Mouse (Mus musculus) embryonic facial prominence, embryonic 13.5 days (tissue): ENCODE results near the gene Tjp3. TPM values are rescaled to one million over a fixed set of nuclear protein-coding genes. Genes with fewer than 3 reads are reported as not detected.

Experiments used
- ATAC-seq: fragments of 200-750 bp; cut with Nextera tagmentation; 2 replicates; pipeline ENCODE4 v1.8.0; 2017; ENCODE audit warnings: low read depth; ENCODE audit not compliant: insufficient number of reproducible peaks, insufficient read depth, low FRiP score, low TSS enrichment
- H3K27ac ChIP-seq: fragments of 300-500 bp; sonication (generic); 2 replicates; pipeline ENCODE4 v1.5.1; 2015; ENCODE audit warnings: moderate library complexity, mild to moderate bottlenecking, inconsistent platforms
- H3K27me3 ChIP-seq: fragments of 300-500 bp; sonication (generic); 2 replicates; pipeline ENCODE4 v1.6.1; 2015; ENCODE audit warnings: mild to moderate bottlenecking, inconsistent platforms
- H3K36me3 ChIP-seq: fragments of 300-500 bp; sonication (generic); 2 replicates; pipeline ENCODE4 v1.6.1; 2015; ENCODE audit warnings: mild to moderate bottlenecking, inconsistent platforms
- H3K4me1 ChIP-seq: fragments of 300-500 bp; sonication (generic); 2 replicates; pipeline ENCODE4 v1.6.1; 2015; ENCODE audit warnings: inconsistent platforms
- H3K4me2 ChIP-seq: fragments of 300-500 bp; sonication (generic); 2 replicates; pipeline ENCODE4 v1.6.1; 2015; ENCODE audit warnings: moderate library complexity, mild to moderate bottlenecking, inconsistent platforms
- H3K4me3 ChIP-seq: fragments of 300-500 bp; sonication (generic); 2 replicates; pipeline ENCODE4 v1.5.1; 2015; ENCODE audit warnings: mild to moderate bottlenecking, inconsistent platforms
- H3K9ac ChIP-seq: fragments of 300-500 bp; sonication (generic); 2 replicates; pipeline ENCODE4 v1.6.1; 2015; ENCODE audit warnings: mild to moderate bottlenecking, inconsistent platforms
- H3K9me3 ChIP-seq: fragments of 300-500 bp; sonication (generic); 2 replicates; pipeline ENCODE4 v1.6.1; 2016; ENCODE audit warnings: inconsistent platforms
- WGBS: fragments of 180-500 bp; shearing (Covaris S2); methylation state at CpG from one replicate; pipeline ENCODE4 v1.1.7; 2015; ENCODE audit warnings: mixed read lengths; 5-methylcytosine and 5-hydroxymethylcytosine counted together
- polyA plus RNA-seq: library from polyadenylated mRNA; unstranded; fragments of >200 nt; fragmentation: Nextera tagmentation; extraction: Ambion mirVana; gene quantifications from 2 replicates; pipeline ENCODE4 v1.2.1, GENCODE M21; 2015

The Tjp3 gene
- polyA plus RNA-seq, 1 experiment from 2014 or later = 5.0 TPM

DNA sequence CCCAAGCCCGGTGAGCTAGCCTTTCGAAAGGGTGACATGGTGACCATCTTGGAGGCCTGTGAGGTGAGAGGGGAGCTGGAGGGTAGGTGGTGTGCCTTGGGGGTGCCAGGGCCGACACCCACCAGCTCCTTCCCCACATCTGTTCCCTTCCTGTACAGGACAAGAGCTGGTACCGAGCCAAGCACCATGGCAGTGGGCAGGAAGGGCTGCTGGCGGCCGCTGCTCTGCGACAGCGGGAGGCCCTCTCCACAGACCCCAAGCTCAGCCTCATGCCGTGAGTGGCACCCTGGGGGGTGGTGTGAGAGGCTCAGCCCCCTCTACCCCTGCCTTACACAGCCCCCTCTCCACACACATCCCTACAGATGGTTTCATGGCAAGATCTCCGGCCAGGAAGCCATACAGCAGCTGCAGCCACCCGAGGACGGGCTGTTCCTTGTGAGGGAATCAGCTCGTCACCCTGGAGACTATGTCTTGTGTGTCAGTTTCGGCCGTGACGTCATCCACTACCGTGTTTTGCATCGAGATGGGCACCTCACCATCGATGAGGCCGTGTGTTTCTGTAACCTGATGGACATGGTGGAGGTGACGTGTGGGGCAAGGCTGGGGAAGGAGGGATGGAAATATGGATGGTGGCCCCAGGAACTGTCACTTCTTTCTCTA, 32.0 kb downstream of the Tjp3 start:
- Histone ChIP-seq H3K9me3 (peaks cover 5% of the 10 kb centered on the region), H3K4me3 (no peak overlapping the region), H3K4me2 (no peak overlapping the region), H3K27me3 (peaks cover 61% of the 10 kb centered on the region), H3K36me3 (peaks cover 33% of the 10 kb centered on the region), H3K9ac (peak overlapping the region; percentile 32; the same call in 1 of the 2 replicates), H3K27ac (no peak overlapping the region), H3K4me1 (peaks cover 17% of the 10 kb centered on the region)
- WGBS = 53% methylated on average over 21 of the region's 21 CpGs
- peak; percentile 21; the same call in 1 of the 2 replicates for ATAC-seq

DNA sequence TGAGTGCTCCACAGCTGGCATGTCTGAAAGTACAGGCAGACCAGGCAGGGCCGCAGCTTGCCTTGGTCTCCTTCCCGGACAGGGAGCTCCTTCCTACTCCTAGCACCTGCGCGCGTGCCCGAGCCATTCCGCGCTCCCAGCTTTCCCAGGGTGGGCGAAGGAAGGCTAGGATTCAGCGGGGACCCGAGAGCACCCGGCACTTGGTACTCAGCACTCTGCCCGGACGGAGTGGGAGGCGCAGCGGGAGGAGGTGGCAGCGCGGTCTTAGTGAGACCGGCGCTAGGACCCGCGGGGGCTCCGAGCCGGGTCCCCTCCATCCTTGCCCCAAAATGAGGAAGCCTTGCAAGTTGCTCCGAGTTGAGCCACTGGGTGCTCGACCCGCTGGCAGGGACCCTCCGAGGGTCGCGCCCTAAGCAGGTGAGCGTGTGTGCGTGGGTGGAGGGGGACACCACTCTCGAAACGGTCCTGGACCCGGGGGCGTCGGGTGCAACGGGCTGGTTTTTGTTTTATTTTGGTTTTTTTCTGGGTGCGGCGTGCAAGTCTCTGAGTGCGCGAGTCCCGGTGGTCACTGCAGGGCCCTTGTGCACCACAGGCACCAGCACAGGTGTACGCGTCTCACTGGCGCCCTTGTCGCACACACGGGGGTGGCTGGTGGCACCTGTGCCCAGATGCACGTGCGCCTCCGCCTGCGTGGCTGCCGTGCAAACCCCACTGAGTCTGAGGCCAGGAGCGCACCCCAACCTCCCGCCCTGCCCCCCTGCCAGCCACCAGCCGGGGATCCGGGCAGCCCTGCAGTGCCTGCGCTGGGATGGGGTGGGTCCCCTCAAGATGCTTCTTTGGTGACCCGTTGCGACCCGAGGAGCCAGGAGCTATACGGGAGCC, 34.0 kb downstream of the Tjp3 start:
- Histone ChIP-seq H3K27me3 (peaks cover 80% of the 10 kb centered on the region), H3K4me1 (peaks cover 25% of the 10 kb centered on the region), H3K27ac (no peak overlapping the region), H3K36me3 (peaks cover 13% of the 10 kb centered on the region), H3K9me3 (peaks cover 5% of the 10 kb centered on the region), H3K4me3 (peak overlapping the region; percentile 54), H3K4me2 (peak overlapping the region; percentile 90), H3K9ac (peak overlapping the region; percentile 72)
- ATAC-seq = no peak
- 2% methylated on average over 62 of the region's 62 CpGs for WGBS

- H3K9me3 ChIP-seq = no peaks in the 10 kb centered on the region
- no peak overlapping the region for H3K27ac ChIP-seq
- WGBS = 44% methylated on average over 1 of the region's 1 CpGs
- peaks cover 92% of the 10 kb centered on the region for H3K27me3 ChIP-seq
- no peaks in the 10 kb centered on the region for H3K36me3 ChIP-seq
- no peak overlapping the region for H3K4me3 ChIP-seq
- peaks cover 27% of the 10 kb centered on the region for H3K4me1 ChIP-seq
- H3K9ac ChIP-seq = no peak overlapping the region
- no peak for ATAC-seq
- H3K4me2 ChIP-seq = no peak overlapping the region
Observed at GRCm38 (mm10) chr10:81254886-81255285, 36.5 kb downstream of the Tjp3 start.

- H3K27me3 ChIP-seq = peaks cover 70% of the 10 kb centered on the region
Observed at GRCm38 (mm10) chr10:81252424-81253419, 38.7 kb downstream of the Tjp3 start, which contains the start of gene Matk. Gene Matk (plus strand): TSS chr10:81252935.

GRCm38 (mm10) chr10:81249442-81249841, 41.9 kb downstream of the Tjp3 start:
- Histone ChIP-seq H3K36me3 (peaks cover 3% of the 10 kb centered on the region; the same call in 1 of the 2 replicates), H3K4me2 (no peak overlapping the region), H3K9ac (no peak overlapping the region), H3K27ac (no peak overlapping the region), H3K27me3 (peaks cover 43% of the 10 kb centered on the region), H3K4me1 (peaks cover 13% of the 10 kb centered on the region), H3K4me3 (no peak overlapping the region), H3K9me3 (no peaks in the 10 kb centered on the region)
- no peak for ATAC-seq
- 84% methylated on average over 8 of the region's 8 CpGs for WGBS

More at GRCm38 (mm10) chr10:81252424-81253419, 38.7 kb downstream of the Tjp3 start, which contains the start of gene Matk:
- Histone ChIP-seq H3K27ac (no peak within 1 kb of the TSS), H3K9me3 (no peaks in the 10 kb centered on the region), H3K4me2 (peak within 1 kb of the TSS; percentile 52), H3K36me3 (peaks cover 3% of the 10 kb centered on the region; the same call in 1 of the 2 replicates), H3K4me3 (peak within 1 kb of the TSS; percentile 31), H3K9ac (peak within 1 kb of the TSS; percentile 40; the same call in 1 of the 2 replicates), H3K4me1 (peaks cover 17% of the 10 kb centered on the region)
- 10% methylated on average over 44 of the region's 44 CpGs for WGBS
- ATAC-seq = no peak

DNA sequence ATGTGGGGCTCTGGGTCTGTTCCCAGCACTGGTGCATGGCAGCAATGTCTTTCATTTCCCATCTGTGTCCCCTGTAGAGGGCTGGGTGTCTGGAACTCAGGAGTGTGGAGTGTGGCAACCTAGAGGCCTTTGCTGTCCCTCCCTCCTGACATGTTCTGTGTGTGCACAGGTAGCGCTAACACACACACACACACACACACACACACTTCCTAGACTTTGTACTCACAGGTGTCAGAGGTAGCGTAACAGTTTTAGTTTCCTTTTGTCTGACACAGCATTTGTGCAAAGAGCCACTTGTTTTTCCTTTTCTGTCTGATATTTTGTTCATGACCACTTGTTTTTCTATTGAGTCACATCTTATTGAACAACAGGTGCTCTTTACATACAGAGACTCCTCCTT, 43.6 kb downstream of the Tjp3 start:
- Histone ChIP-seq H3K27me3 (peaks cover 39% of the 10 kb centered on the region), H3K9ac (no peak overlapping the region)
- 95% methylated on average over 2 of the region's 2 CpGs for WGBS

DNA sequence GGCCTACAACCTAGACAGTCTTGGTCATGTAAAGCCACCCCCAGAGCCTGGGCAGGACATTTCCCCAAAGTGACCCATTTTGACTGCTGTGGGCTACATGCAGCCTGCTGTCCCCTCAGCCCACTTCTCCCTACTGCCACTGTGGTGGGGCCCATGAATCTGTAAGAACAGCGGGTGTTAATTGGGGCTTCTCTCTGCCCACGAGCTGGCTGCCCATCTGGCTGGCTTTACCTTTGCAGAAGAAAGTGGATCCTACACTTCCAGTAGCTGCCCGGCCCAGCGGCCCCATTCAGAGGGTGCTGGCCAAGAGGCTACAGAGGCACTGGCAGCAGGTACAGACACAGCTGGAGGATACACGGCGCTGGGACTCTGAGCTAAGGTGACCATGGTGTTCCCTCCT, 46.2 kb downstream of the Tjp3 start:
- H3K36me3 ChIP-seq = peaks cover 6% of the 10 kb centered on the region; the same call in 1 of the 2 replicates
- WGBS = 84% methylated on average over 6 of the region's 6 CpGs
- peaks cover 5% of the 10 kb centered on the region; the same call in 1 of the 2 replicates for H3K4me1 ChIP-seq
- no peak overlapping the region for H3K27ac ChIP-seq
- H3K9ac ChIP-seq = no peak overlapping the region
- H3K9me3 ChIP-seq = no peaks in the 10 kb centered on the region
- peaks cover 33% of the 10 kb centered on the region for H3K27me3 ChIP-seq
- no peak overlapping the region for H3K4me3 ChIP-seq
- no peak for ATAC-seq
- H3K4me2 ChIP-seq = no peak overlapping the region

More for the DNA sequence above, 43.6 kb downstream of the Tjp3 start:
- no peak for ATAC-seq
- H3K4me2 ChIP-seq = no peak overlapping the region
- no peaks in the 10 kb centered on the region for H3K9me3 ChIP-seq
- H3K36me3 ChIP-seq = peaks cover 3% of the 10 kb centered on the region; the same call in 1 of the 2 replicates
- H3K4me1 ChIP-seq = peaks cover 10% of the 10 kb centered on the region
- no peak overlapping the region for H3K4me3 ChIP-seq
- H3K27ac ChIP-seq = no peak overlapping the region

DNA sequence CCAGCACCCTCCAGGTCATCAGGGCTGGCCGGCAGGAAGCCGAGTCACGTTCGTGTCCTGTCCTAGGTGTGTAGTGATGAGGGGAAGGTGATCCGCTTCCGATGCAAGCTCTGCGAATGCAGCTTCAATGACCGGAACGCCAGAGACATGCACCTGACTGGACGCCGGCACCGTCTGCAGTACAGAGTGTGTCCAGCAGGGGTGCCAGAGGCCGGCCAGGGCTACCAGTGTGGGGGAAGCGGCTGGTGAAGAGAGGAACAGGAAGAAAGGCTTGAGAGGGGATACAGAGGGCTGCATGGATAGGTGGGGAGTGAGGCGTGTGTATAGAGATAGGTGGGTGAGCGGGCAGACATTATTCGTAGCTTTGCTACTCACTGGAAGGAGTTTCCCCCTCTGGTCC, 46.8 kb downstream of the Tjp3 start:
- no peak for ATAC-seq
- Histone ChIP-seq H3K4me3 (no peak overlapping the region), H3K36me3 (peaks cover 6% of the 10 kb centered on the region; the same call in 1 of the 2 replicates), H3K9me3 (no peaks in the 10 kb centered on the region), H3K27me3 (peaks cover 39% of the 10 kb centered on the region), H3K9ac (no peak overlapping the region), H3K4me2 (no peak overlapping the region), H3K4me1 (peaks cover 11% of the 10 kb centered on the region), H3K27ac (no peak overlapping the region)
- 10% methylated on average over 17 of the region's 17 CpGs for WGBS

GRCm38 (mm10) chr10:81244146-81244545, 47.2 kb downstream of the Tjp3 start:
- H3K27me3 ChIP-seq = peaks cover 44% of the 10 kb centered on the region

GRCm38 (mm10) chr10:81242021-81242420, 49.4 kb downstream of the Tjp3 start:
- H3K27ac ChIP-seq = no peak overlapping the region
- peaks cover 61% of the 10 kb centered on the region for H3K27me3 ChIP-seq
- no peak overlapping the region for H3K4me2 ChIP-seq
- no peaks in the 10 kb centered on the region for H3K9me3 ChIP-seq
- peaks cover 25% of the 10 kb centered on the region for H3K4me1 ChIP-seq
- ATAC-seq = no peak
- 0 out of 2 replicates have a peak, but pooled peaks cover 3% of the 10 kb centered on the region for H3K36me3 ChIP-seq
- 94% methylated on average over 16 of the region's 16 CpGs for WGBS
- H3K9ac ChIP-seq = no peak overlapping the region
- no peak overlapping the region for H3K4me3 ChIP-seq

More at GRCm38 (mm10) chr10:81244146-81244545, 47.2 kb downstream of the Tjp3 start:
- Histone ChIP-seq H3K9me3 (no peaks in the 10 kb centered on the region), H3K4me2 (no peak overlapping the region), H3K4me1 (peaks cover 15% of the 10 kb centered on the region), H3K9ac (no peak overlapping the region), H3K36me3 (peaks cover 6% of the 10 kb centered on the region; the same call in 1 of the 2 replicates), H3K4me3 (no peak overlapping the region), H3K27ac (no peak overlapping the region)
- no peak for ATAC-seq
- WGBS = 70% methylated on average over 4 of the region's 4 CpGs
